Mouse (Mus musculus): Measurements from ENCODE around the gene Glul. TPM values are rescaled to one million over a fixed set of nuclear protein-coding genes. Genes with fewer than 3 reads are reported as not detected.

Gene Glul
- polyA plus RNA-seq, 1 experiment from 2014 or later: 146 TPM

- Histone ChIP-seq H3K4me2 (no peak overlapping the region), H3K4me1 (replicated peaks; ENCODE audit: control insufficient read depth, insufficient read depth, low read length) (peaks cover 1% of the 10 kb centered on the region; the same call in 1 of the 2 replicates), H3K9ac (ENCODE audit: low read depth, low read length) (no peak overlapping the region), H3K4me3 (ENCODE audit: low read depth, low read length) (no peak overlapping the region), H3K27me3 (replicated peaks; ENCODE audit: control insufficient read depth, insufficient read depth, low read length) (no peaks in the 10 kb centered on the region), H3K36me3 (ENCODE audit: control insufficient read depth, insufficient read depth, low read length) (no peaks in the 10 kb centered on the region), H3K9me3 (ENCODE audit: control insufficient read depth, low read length) (no peaks in the 10 kb centered on the region), H3K27ac (ENCODE audit: low read depth, low read length) (no peak overlapping the region)
- WGBS: 69% methylated on average over 2 of the region's 2 CpGs
- no peak for ATAC-seq (replicated peaks; ENCODE audit: low FRiP score)
- DNase-seq (ENCODE audit: low spot score): no peak
These were observed 6.0 kb upstream of the Glul start for GRCm38 (mm10) chr1:153893746-153894145.

GRCm38 (mm10) chr1:153894201-153894893, 5.4 kb upstream of the Glul start:
- Histone ChIP-seq H3K27ac (ENCODE audit: low read depth, low read length) (no peak overlapping the region), H3K36me3 (ENCODE audit: control insufficient read depth, insufficient read depth, low read length) (no peaks in the 10 kb centered on the region), H3K4me1 (replicated peaks; ENCODE audit: control insufficient read depth, insufficient read depth, low read length) (peaks cover 6% of the 10 kb centered on the region), H3K4me3 (ENCODE audit: low read depth, low read length) (no peak overlapping the region), H3K9ac (ENCODE audit: low read depth, low read length) (no peak overlapping the region), H3K9me3 (ENCODE audit: control insufficient read depth, low read length) (no peaks in the 10 kb centered on the region), H3K27me3 (replicated peaks; ENCODE audit: control insufficient read depth, insufficient read depth, low read length) (no peaks in the 10 kb centered on the region), H3K4me2 (no peak overlapping the region)
- WGBS: 49% methylated on average over 8 of the region's 8 CpGs
- DNase-seq (ENCODE audit: low spot score) (no peak), ATAC-seq (replicated peaks; ENCODE audit: low FRiP score) (no peak)

- Histone ChIP-seq H3K4me2 (no peak overlapping the region), H3K4me3 (ENCODE audit: low read depth, low read length) (no peak overlapping the region), H3K27ac (ENCODE audit: low read depth, low read length) (no peak overlapping the region), H3K27me3 (replicated peaks; ENCODE audit: control insufficient read depth, insufficient read depth, low read length) (no peaks in the 10 kb centered on the region), H3K4me1 (replicated peaks; ENCODE audit: control insufficient read depth, insufficient read depth, low read length) (peaks cover 6% of the 10 kb centered on the region), H3K36me3 (ENCODE audit: control insufficient read depth, insufficient read depth, low read length) (no peaks in the 10 kb centered on the region), H3K9me3 (ENCODE audit: control insufficient read depth, low read length) (no peaks in the 10 kb centered on the region), H3K9ac (ENCODE audit: low read depth, low read length) (no peak overlapping the region)
- WGBS: 33% methylated on average over 5 of the region's 5 CpGs
- DNase-seq (ENCODE audit: low spot score): no peak
- no peak for ATAC-seq (replicated peaks; ENCODE audit: low FRiP score)
These were observed 4.8 kb upstream of the Glul start for GRCm38 (mm10) chr1:153894979-153895378.

GRCm38 (mm10) chr1:153897196-153897595, 2.5 kb upstream of the Glul start:
- H3K27me3 ChIP-seq (replicated peaks; ENCODE audit: control insufficient read depth, insufficient read depth, low read length): no peaks in the 10 kb centered on the region

GRCm38 (mm10) chr1:153898989-153899730, 584 bp upstream of the Glul start:
- WGBS: 18% methylated on average over 22 of the region's 22 CpGs
- H3K4me2 ChIP-seq: peak overlapping the region; percentile 94
- DNase-seq (ENCODE audit: low spot score): no peak
- H3K9me3 ChIP-seq (ENCODE audit: control insufficient read depth, low read length): no peaks in the 10 kb centered on the region
- H3K27ac ChIP-seq (ENCODE audit: low read depth, low read length): peak overlapping the region; percentile 65
- peaks cover 14% of the 10 kb centered on the region for H3K36me3 ChIP-seq (ENCODE audit: control insufficient read depth, insufficient read depth, low read length)
- H3K4me1 ChIP-seq (replicated peaks; ENCODE audit: control insufficient read depth, insufficient read depth, low read length): peaks cover 10% of the 10 kb centered on the region
- H3K9ac ChIP-seq (ENCODE audit: low read depth, low read length): peak overlapping the region; percentile 66
- H3K27me3 ChIP-seq (replicated peaks; ENCODE audit: control insufficient read depth, insufficient read depth, low read length): no peaks in the 10 kb centered on the region
- ATAC-seq (replicated peaks; ENCODE audit: low FRiP score): peak; percentile 19; the same call in 1 of the 2 replicates
- H3K4me3 ChIP-seq (ENCODE audit: low read depth, low read length): peak overlapping the region; percentile 93

More at GRCm38 (mm10) chr1:153897196-153897595, 2.5 kb upstream of the Glul start:
- H3K4me3 ChIP-seq (ENCODE audit: low read depth, low read length): no peak overlapping the region
- ATAC-seq (replicated peaks; ENCODE audit: low FRiP score): no peak
- H3K4me2 ChIP-seq: no peak overlapping the region
- no peak for DNase-seq (ENCODE audit: low spot score)
- no peaks in the 10 kb centered on the region for H3K9me3 ChIP-seq (ENCODE audit: control insufficient read depth, low read length)
- no peaks in the 10 kb centered on the region for H3K36me3 ChIP-seq (ENCODE audit: control insufficient read depth, insufficient read depth, low read length)
- H3K4me1 ChIP-seq (replicated peaks; ENCODE audit: control insufficient read depth, insufficient read depth, low read length): peaks cover 10% of the 10 kb centered on the region
- H3K27ac ChIP-seq (ENCODE audit: low read depth, low read length): no peak overlapping the region
- no peak overlapping the region for H3K9ac ChIP-seq (ENCODE audit: low read depth, low read length)
- 75% methylated on average over 8 of the region's 8 CpGs for WGBS

- Histone ChIP-seq H3K27ac (ENCODE audit: low read depth, low read length) (peak overlapping the region; percentile 97), H3K9me3 (ENCODE audit: control insufficient read depth, low read length) (no peaks in the 10 kb centered on the region), H3K27me3 (replicated peaks; ENCODE audit: control insufficient read depth, insufficient read depth, low read length) (no peaks in the 10 kb centered on the region), H3K36me3 (ENCODE audit: control insufficient read depth, insufficient read depth, low read length) (peaks cover 26% of the 10 kb centered on the region), H3K4me2 (peak overlapping the region; percentile 94), H3K4me3 (ENCODE audit: low read depth, low read length) (peak overlapping the region; percentile 93), H3K4me1 (replicated peaks; ENCODE audit: control insufficient read depth, insufficient read depth, low read length) (peaks cover 10% of the 10 kb centered on the region), H3K9ac (ENCODE audit: low read depth, low read length) (peak overlapping the region; percentile 83)
- 0% methylated on average over 35 of the region's 36 CpGs for WGBS
- no peak for DNase-seq (ENCODE audit: low spot score)
- peak; percentile 27 for ATAC-seq (replicated peaks; ENCODE audit: low FRiP score)
These were observed 637 bp downstream of the Glul start for GRCm38 (mm10) chr1:153900381-153900780.

GRCm38 (mm10) chr1:153900860-153901730, 1.4 kb downstream of the Glul start:
- peak overlapping the region; percentile 83 for H3K9ac ChIP-seq (ENCODE audit: low read depth, low read length)
- H3K27ac ChIP-seq (ENCODE audit: low read depth, low read length): peak overlapping the region; percentile 97
- no peaks in the 10 kb centered on the region for H3K27me3 ChIP-seq (replicated peaks; ENCODE audit: control insufficient read depth, insufficient read depth, low read length)
- H3K36me3 ChIP-seq (ENCODE audit: control insufficient read depth, insufficient read depth, low read length): peaks cover 31% of the 10 kb centered on the region
- H3K4me2 ChIP-seq: peak overlapping the region; percentile 94
- ATAC-seq (replicated peaks; ENCODE audit: low FRiP score) (no peak), DNase-seq (ENCODE audit: low spot score) (peak; percentile 61)
- 5% methylated on average over 25 of the region's 25 CpGs for WGBS
- H3K4me3 ChIP-seq (ENCODE audit: low read depth, low read length): peak overlapping the region; percentile 93
- no peaks in the 10 kb centered on the region for H3K9me3 ChIP-seq (ENCODE audit: control insufficient read depth, low read length)
- peaks cover 10% of the 10 kb centered on the region for H3K4me1 ChIP-seq (replicated peaks; ENCODE audit: control insufficient read depth, insufficient read depth, low read length)

- no peak for DNase-seq (ENCODE audit: low spot score)
- Histone ChIP-seq H3K27me3 (replicated peaks; ENCODE audit: control insufficient read depth, insufficient read depth, low read length) (no peaks in the 10 kb centered on the region), H3K4me2 (no peak overlapping the region), H3K9me3 (ENCODE audit: control insufficient read depth, low read length) (no peaks in the 10 kb centered on the region), H3K36me3 (ENCODE audit: control insufficient read depth, insufficient read depth, low read length) (peaks cover 43% of the 10 kb centered on the region), H3K4me1 (replicated peaks; ENCODE audit: control insufficient read depth, insufficient read depth, low read length) (peaks cover 10% of the 10 kb centered on the region), H3K27ac (ENCODE audit: low read depth, low read length) (no peak overlapping the region), H3K4me3 (ENCODE audit: low read depth, low read length) (no peak overlapping the region), H3K9ac (ENCODE audit: low read depth, low read length) (no peak overlapping the region)
- 94% methylated on average over 13 of the region's 13 CpGs for WGBS
- no peak for ATAC-seq (replicated peaks; ENCODE audit: low FRiP score)
These were observed 3.3 kb downstream of the Glul start for GRCm38 (mm10) chr1:153903006-153903405.

Data from liver, embryonic 11.5 days (tissue).